Mouse (Mus musculus) stomach, postnatal 0 days (tissue): ENCODE data around the gene Fgf18. TPM values are rescaled to one million over a fixed set of nuclear protein-coding genes. Genes with fewer than 3 reads are reported as not detected.

ENCODE experiments used
- ATAC-seq: fragments of 200-750 bp; cut with Nextera tagmentation; 2 replicates; pipeline ENCODE4 v1.8.0; 2017; ENCODE audit not compliant: low FRiP score, low TSS enrichment
- DNase-seq: peaks from one replicate; pipeline ENCODE4 v3.0.0-alpha.2; 2016; ENCODE audit warnings: low spot score
- H3K27ac ChIP-seq: fragments of 300-500 bp; sonication (generic); replicated peaks from 2 replicates; pipeline ENCODE4 v1.5.1; 2014; ENCODE audit warnings: mild to moderate bottlenecking, control low read depth
- H3K27me3 ChIP-seq: fragments of 300-500 bp; sonication (generic); 2 replicates; pipeline ENCODE4 v1.6.1; 2014; ENCODE audit warnings: low read length; ENCODE audit not compliant: control insufficient read depth, insufficient read depth
- H3K36me3 ChIP-seq: fragments of 300-500 bp; sonication (generic); 2 replicates; pipeline ENCODE4 v1.6.1; 2014; ENCODE audit warnings: low read length, mixed read lengths; ENCODE audit not compliant: control insufficient read depth, insufficient read depth
- H3K4me1 ChIP-seq: fragments of 300-500 bp; sonication (generic); replicated peaks from 2 replicates; pipeline ENCODE4 v1.6.1; 2014; ENCODE audit warnings: antibody characterized with exemption; ENCODE audit not compliant: control insufficient read depth, insufficient read depth
- H3K4me2 ChIP-seq: fragments of 300-500 bp; sonication (generic); replicated peaks from 2 replicates; pipeline ENCODE4 v1.6.1; 2014; ENCODE audit warnings: low read depth, mild to moderate bottlenecking, control low read depth, moderate library complexity
- H3K4me3 ChIP-seq: fragments of 300-500 bp; sonication (generic); 2 replicates; pipeline ENCODE4 v1.5.1; 2014; ENCODE audit warnings: low read depth, low read length, control low read depth
- H3K9ac ChIP-seq: fragments of 300-500 bp; sonication (generic); 2 replicates; pipeline ENCODE4 v1.6.1; 2014; ENCODE audit warnings: mild to moderate bottlenecking, low read length, control low read depth, mixed read lengths
- H3K9me3 ChIP-seq: fragments of 300-500 bp; sonication (generic); 2 replicates; pipeline ENCODE4 v1.6.1; 2016; ENCODE audit warnings: low read length; ENCODE audit not compliant: control insufficient read depth
- CTCF ChIP-seq: IDR thresholded peaks from 2 replicates; pipeline ENCODE4 v1.5.1; 2016; ENCODE audit warnings: antibody characterized with exemption, low read depth, mild to moderate bottlenecking, moderate library complexity
- EP300 ChIP-seq: optimal IDR thresholded peaks from 2 replicates; pipeline ENCODE3; 2016; ENCODE audit warnings: antibody characterized with exemption
- WGBS: fragments of 180-500 bp; shearing (Covaris S2); extraction: QIAGEN DNeasy Blood & Tissue Kit; methylation state at CpG from one replicate; pipeline ENCODE4 v1.1.7; 2014; 5-methylcytosine and 5-hydroxymethylcytosine counted together
- polyA plus RNA-seq: library from polyadenylated mRNA; unstranded; fragments of >200 nt; fragmentation: Nextera tagmentation; extraction: Ambion mirVana; gene quantifications from 2 replicates; pipeline ENCODE4 v1.2.1, GENCODE M21; 2015

Gene Fgf18
- polyA plus RNA-seq, 1 experiment from 2014 or later: 2.3 TPM

DNA sequence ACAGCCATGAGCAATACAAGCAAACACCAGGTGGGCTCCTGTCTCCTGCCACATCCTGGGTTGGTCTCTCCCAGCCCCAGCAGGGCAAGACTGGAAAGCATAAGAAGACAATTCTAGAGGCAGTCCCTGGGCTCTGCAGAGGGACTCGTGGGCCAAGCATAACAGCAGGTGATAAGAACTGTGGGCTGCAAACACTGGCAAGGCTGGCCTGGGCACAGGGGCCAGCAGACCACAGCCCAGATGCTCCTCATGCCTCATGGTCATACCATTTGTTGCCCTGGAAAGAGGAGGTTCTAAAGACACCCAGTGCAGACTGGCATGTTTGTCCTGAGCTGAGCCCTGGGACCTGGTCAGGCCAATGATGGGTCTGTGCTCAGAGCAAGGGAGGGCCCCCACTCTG, 59.0 kb downstream of the Fgf18 start:
- peak; percentile 42; the same call in 1 of the 2 replicates for ATAC-seq
- no peaks in the 10 kb centered on the region for H3K36me3 ChIP-seq
- WGBS: 29% methylated on average over 1 of the region's 1 CpGs
- no peaks in the 10 kb centered on the region for H3K9me3 ChIP-seq
- no peak overlapping the region for H3K9ac ChIP-seq
- H3K27ac ChIP-seq: no peak overlapping the region
- no peaks in the 10 kb centered on the region for H3K4me1 ChIP-seq
- TF ChIP-seq CTCF: no peak
- TF ChIP-seq EP300: no peak
- H3K4me2 ChIP-seq: no peak overlapping the region
- H3K27me3 ChIP-seq: no peaks in the 10 kb centered on the region
- no peak overlapping the region for H3K4me3 ChIP-seq
- no peak for DNase-seq

DNA sequence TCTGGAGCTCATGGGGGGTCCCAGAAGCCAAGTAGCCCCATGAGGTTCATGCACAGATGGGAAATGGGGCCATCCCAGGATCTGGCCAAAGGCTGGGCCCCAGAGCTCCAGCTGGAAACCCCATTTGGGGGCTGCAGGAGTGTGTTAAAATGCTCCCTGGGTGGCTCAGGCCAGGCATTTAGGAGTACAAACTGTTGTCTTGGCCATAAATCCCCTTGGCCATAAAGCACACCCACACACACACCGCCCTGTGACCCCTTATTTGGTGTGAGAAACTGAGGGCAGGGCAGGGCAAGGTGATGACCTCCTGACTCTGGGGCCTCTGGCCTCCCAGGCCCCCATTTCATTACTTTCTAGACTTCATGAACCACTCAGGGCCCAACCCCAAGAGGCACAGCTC, 61.2 kb downstream of the Fgf18 start:
- DNase-seq: no peak
- TF ChIP-seq EP300: no peak
- no peak for TF ChIP-seq CTCF
- H3K4me1 ChIP-seq: no peaks in the 10 kb centered on the region

DNA sequence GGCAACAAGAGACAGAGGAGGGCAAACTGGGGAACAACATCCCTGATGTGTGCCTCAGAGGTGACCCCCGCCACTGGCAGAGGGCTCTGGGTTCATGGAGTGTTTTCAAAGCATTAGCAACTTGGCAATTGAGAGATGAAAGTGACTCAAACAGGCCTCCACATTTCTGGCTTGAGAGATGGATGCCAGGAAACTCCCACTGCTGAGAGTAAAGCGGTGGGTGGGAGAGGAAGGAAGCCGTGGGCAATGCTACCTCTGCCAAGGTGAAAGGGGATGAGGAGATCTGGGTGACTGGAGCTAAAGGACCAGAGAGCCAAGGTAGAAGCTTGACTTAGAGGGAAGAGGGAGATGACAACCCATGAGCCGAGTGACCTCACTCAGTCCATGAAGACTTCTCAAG, 61.7 kb downstream of the Fgf18 start:
- H3K4me3 ChIP-seq: no peak overlapping the region
- H3K4me1 ChIP-seq: no peaks in the 10 kb centered on the region
- H3K27ac ChIP-seq: no peak overlapping the region
- H3K36me3 ChIP-seq: no peaks in the 10 kb centered on the region
- ATAC-seq: no peak
- TF ChIP-seq CTCF: no peak
- no peak for TF ChIP-seq EP300
- no peaks in the 10 kb centered on the region for H3K9me3 ChIP-seq
- H3K9ac ChIP-seq: no peak overlapping the region
- H3K27me3 ChIP-seq: no peaks in the 10 kb centered on the region
- no peak for DNase-seq
- WGBS: 85% methylated on average over 4 of the region's 4 CpGs
- no peak overlapping the region for H3K4me2 ChIP-seq

More for the DNA sequence above, 61.2 kb downstream of the Fgf18 start:
- H3K4me2 ChIP-seq: no peak overlapping the region
- ATAC-seq: no peak
- no peaks in the 10 kb centered on the region for H3K9me3 ChIP-seq
- no peak overlapping the region for H3K9ac ChIP-seq
- no peaks in the 10 kb centered on the region for H3K36me3 ChIP-seq
- H3K4me3 ChIP-seq: no peak overlapping the region
- H3K27ac ChIP-seq: no peak overlapping the region
- 94% methylated on average over 1 of the region's 1 CpGs for WGBS
- no peaks in the 10 kb centered on the region for H3K27me3 ChIP-seq

GRCm38 (mm10) chr11:33085054-33085453, 62.1 kb downstream of the Fgf18 start:
- Histone ChIP-seq H3K4me3 (no peak overlapping the region), H3K4me1 (no peaks in the 10 kb centered on the region), H3K4me2 (no peak overlapping the region), H3K27me3 (no peaks in the 10 kb centered on the region), H3K9ac (no peak overlapping the region), H3K27ac (no peak overlapping the region), H3K9me3 (no peaks in the 10 kb centered on the region), H3K36me3 (no peaks in the 10 kb centered on the region)
- 85% methylated on average over 3 of the region's 3 CpGs for whole genome bisulfite sequencing
- no peak for ATAC-seq
- TF ChIP-seq CTCF (no peak), EP300 (no peak)
- no peak for DNase-seq

- DNase-seq: no peak
- no peak for TF ChIP-seq CTCF
- TF ChIP-seq EP300: no peak
- WGBS: 89% methylated on average over 2 of the region's 2 CpGs
- Histone ChIP-seq H3K9me3 (no peaks in the 10 kb centered on the region), H3K9ac (no peak overlapping the region), H3K4me3 (no peak overlapping the region), H3K36me3 (no peaks in the 10 kb centered on the region), H3K4me2 (no peak overlapping the region), H3K27ac (no peak overlapping the region), H3K27me3 (no peaks in the 10 kb centered on the region), H3K4me1 (no peaks in the 10 kb centered on the region)
- no peak for ATAC-seq
These were observed 63.2 kb downstream of the Fgf18 start for GRCm38 (mm10) chr11:33084041-33084440.

- Histone ChIP-seq H3K27me3 (no peaks in the 10 kb centered on the region), H3K27ac (no peak overlapping the region), H3K9me3 (no peaks in the 10 kb centered on the region), H3K4me2 (no peak overlapping the region), H3K4me1 (no peaks in the 10 kb centered on the region), H3K9ac (no peak overlapping the region), H3K4me3 (no peak overlapping the region), H3K36me3 (no peaks in the 10 kb centered on the region)
- ATAC-seq (no peak), DNase-seq (no peak)
- WGBS: 79% methylated on average over 3 of the region's 3 CpGs
- TF ChIP-seq CTCF (no peak), EP300 (no peak)
These were observed 66.0 kb downstream of the Fgf18 start for GRCm38 (mm10) chr11:33081175-33081574.
